Mouse (Mus musculus): Measurements from ENCODE around the gene Phldb3.

Gene Phldb3

GRCm38 (mm10) chr7:24628685-24629610 lies 18.4 kb downstream of the Phldb3 start:
- in situ Hi-C loops (cut with MboI; ENCODE audit: low sequenced_read_pairs) = no loop called here

- in situ Hi-C loops (cut with MboI; ENCODE audit: low sequenced_read_pairs) = no loop called here
Measured at GRCm38 (mm10) chr7:24629672-24630071, 19.1 kb downstream of the Phldb3 start.

GRCm38 (mm10) chr7:24630116-24630880 lies 19.7 kb downstream of the Phldb3 start:
- in situ Hi-C loops (cut with MboI; ENCODE audit: low sequenced_read_pairs) = no loop called here

GRCm38 (mm10) chr7:24636264-24636663 lies 25.7 kb downstream of the Phldb3 start, which contains the start of gene Lypd3:
Lypd3 (plus strand) TSS chr7:24636550.
- in situ Hi-C loops (cut with MboI; ENCODE audit: low sequenced_read_pairs) = no loop called here

- in situ Hi-C loops (cut with MboI; ENCODE audit: low sequenced_read_pairs) = no loop called here
Measured at GRCm38 (mm10) chr7:24637046-24637445, 26.5 kb downstream of the Phldb3 start.

- in situ Hi-C loops (cut with MboI; ENCODE audit: low sequenced_read_pairs) = no loop called here
Measured at GRCm38 (mm10) chr7:24638026-24638856, 27.7 kb downstream of the Phldb3 start.

- in situ Hi-C loops (cut with MboI; ENCODE audit: low sequenced_read_pairs) = no loop called here
Measured at GRCm38 (mm10) chr7:24640450-24640849, 29.9 kb downstream of the Phldb3 start.

- in situ Hi-C loops (cut with MboI; ENCODE audit: low sequenced_read_pairs) = no loop called here
Measured at GRCm38 (mm10) chr7:24642491-24642890, 31.9 kb downstream of the Phldb3 start.

GRCm38 (mm10) chr7:24644492-24644891 lies 33.9 kb downstream of the Phldb3 start:
- in situ Hi-C loops (cut with MboI; ENCODE audit: low sequenced_read_pairs) = no loop called here

GRCm38 (mm10) chr7:24644996-24645395 lies 34.4 kb downstream of the Phldb3 start:
- in situ Hi-C loops (cut with MboI; ENCODE audit: low sequenced_read_pairs) = no loop called here

GRCm38 (mm10) chr7:24646486-24646885 lies 35.9 kb downstream of the Phldb3 start:
- in situ Hi-C loops (cut with MboI; ENCODE audit: low sequenced_read_pairs) = no loop called here

- in situ Hi-C loops (cut with MboI; ENCODE audit: low sequenced_read_pairs) = no loop called here
Measured at GRCm38 (mm10) chr7:24653681-24654080, 43.1 kb downstream of the Phldb3 start.

- in situ Hi-C loops (cut with MboI; ENCODE audit: low sequenced_read_pairs) = no loop called here
Measured at GRCm38 (mm10) chr7:24659737-24660357, 49.3 kb downstream of the Phldb3 start.

GRCm38 (mm10) chr7:24661118-24661904 lies 50.7 kb downstream of the Phldb3 start:
- in situ Hi-C loops (cut with MboI; ENCODE audit: low sequenced_read_pairs) = no loop called here

GRCm38 (mm10) chr7:24662575-24662974 lies 52.0 kb downstream of the Phldb3 start:
- in situ Hi-C loops (cut with MboI; ENCODE audit: low sequenced_read_pairs) = no loop called here

- in situ Hi-C loops (cut with MboI; ENCODE audit: low sequenced_read_pairs) = no loop called here
Measured at GRCm38 (mm10) chr7:24664301-24664700, 53.7 kb downstream of the Phldb3 start.

GRCm38 (mm10) chr7:24664959-24665358 lies 54.4 kb downstream of the Phldb3 start:
- in situ Hi-C loops (cut with MboI; ENCODE audit: low sequenced_read_pairs) = no loop called here

GRCm38 (mm10) chr7:24671944-24672439 lies 61.4 kb downstream of the Phldb3 start:
- in situ Hi-C loops (cut with MboI; ENCODE audit: low sequenced_read_pairs) = no loop called here

GRCm38 (mm10) chr7:24676575-24676974 lies 66.0 kb downstream of the Phldb3 start, which contains the start of gene Tex101:
Tex101 (minus strand) TSS chr7:24676675.
- in situ Hi-C loops (cut with MboI; ENCODE audit: low sequenced_read_pairs) = no loop called here
